Mouse (Mus musculus): ENCODE measurements at regions not wholly inside any gene's neighbourhood (a gene's known extent, or its start where the extent isn't known, plus 50 kb on each side); places are given as distances from the start of the nearest gene placed in this dataset.
"Not testable (repeated sequence)": the region's sequence is repeated elsewhere in the genome, so short reads cannot be mapped to it uniquely, and the experiment has no call there.

DNA sequence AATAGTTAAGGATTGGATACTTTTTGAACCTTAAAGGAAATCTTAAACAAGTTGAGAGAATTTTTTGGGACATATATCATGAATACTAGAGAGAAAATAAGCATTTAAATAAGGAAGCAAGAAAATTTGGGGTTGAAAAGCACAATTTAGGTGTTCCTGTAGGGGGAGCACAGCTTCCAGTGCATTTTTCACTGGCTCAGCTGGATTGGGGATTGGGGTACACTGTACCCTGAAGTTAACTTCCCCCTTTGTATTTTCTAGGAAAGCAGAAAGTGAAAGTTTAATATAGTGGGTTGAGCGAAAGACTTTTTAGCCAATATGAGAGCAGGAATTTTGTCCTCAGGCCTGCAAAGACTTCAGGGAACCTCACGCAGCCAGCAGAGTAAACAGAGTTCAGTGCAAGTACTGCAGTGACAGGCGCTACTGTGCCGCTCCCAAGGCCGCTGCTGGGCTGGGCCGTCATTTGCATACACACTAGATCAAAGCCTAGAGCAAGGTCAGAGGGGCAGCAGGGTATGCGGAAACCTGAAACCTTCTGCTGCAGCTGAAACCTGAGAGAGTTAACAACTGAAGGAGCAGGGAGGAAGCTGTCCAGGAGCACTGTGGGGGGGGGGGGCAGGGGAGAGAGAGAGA, 1111.4 kb downstream of the H2al1n start:
- peak; percentile 4 for DNase-seq

DNA sequence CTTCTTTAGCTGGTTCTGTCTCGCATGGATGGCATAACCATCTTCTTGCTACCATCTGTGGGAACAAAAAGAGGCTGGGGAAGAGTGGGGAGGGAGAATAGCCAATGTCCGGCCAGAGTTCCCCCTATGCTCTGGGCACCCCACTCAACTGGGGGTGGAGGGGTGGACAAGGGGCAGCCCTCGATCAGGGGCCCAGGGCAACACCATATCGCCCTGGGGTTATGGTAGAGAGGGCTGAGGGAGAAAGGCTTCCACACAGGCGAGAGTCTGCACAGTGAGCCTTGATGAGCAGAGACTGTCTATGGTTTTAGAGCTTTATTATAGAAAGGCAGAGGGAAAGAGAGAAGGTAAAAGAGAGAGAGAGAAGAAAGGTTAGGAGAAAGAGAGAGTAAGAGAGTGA, 1112.0 kb downstream of the H2al1n start:
- no peak for DNase-seq

DNA sequence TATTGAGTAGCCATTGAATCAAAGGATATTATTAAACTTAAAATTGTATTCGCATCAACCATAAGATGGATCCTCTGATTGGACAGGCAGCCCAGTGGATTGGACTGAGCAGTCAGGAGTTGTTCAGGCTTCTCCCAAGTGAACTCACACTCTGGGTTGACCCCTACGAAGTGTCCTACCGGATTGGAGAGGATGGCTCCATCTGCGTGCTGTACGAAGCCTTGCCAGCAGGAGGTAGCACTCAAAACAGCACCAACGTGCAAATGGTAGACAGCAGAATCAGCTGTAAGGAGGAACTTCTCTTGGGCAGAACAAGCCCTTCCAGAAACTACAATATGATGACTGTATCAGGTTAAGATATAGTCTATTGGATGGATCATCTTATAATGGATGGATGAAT, 1154.2 kb downstream of the H2al1n start:
- not testable (repeated sequence) for DNase-seq

All from thymus, postnatal 4 days (tissue).